Mouse (Mus musculus) forebrain, embryonic 11.5 days (tissue): ENCODE measurements at regions not wholly inside any gene's neighbourhood (a gene's known extent, or its start where the extent isn't known, plus 50 kb on each side); places are given as distances from the start of the nearest gene placed in this dataset.

ENCODE experiments used
- ATAC-seq: fragments of 200-750 bp; cut with Nextera tagmentation; replicated peaks from 2 replicates; pipeline ENCODE4 v1.8.0; 2017; ENCODE audit warnings: moderate TSS enrichment; ENCODE audit not compliant: low FRiP score
- DNase-seq: peaks from one replicate; pipeline ENCODE4 v3.0.0-alpha.2; 2017; ENCODE audit warnings: low spot score
- H3K27ac ChIP-seq: fragments of 300-500 bp; sonication (generic); 2 replicates; pipeline ENCODE4 v1.5.1; 2014; ENCODE audit warnings: low read depth, low read length
- H3K27me3 ChIP-seq: fragments of 300-500 bp; sonication (generic); 2 replicates; pipeline ENCODE4 v1.6.1; 2014; ENCODE audit warnings: mild to moderate bottlenecking, low read length, mixed read lengths; ENCODE audit not compliant: control insufficient read depth, insufficient read depth
- H3K36me3 ChIP-seq: fragments of 300-500 bp; sonication (generic); 2 replicates; pipeline ENCODE4 v1.6.1; 2014; ENCODE audit warnings: mild to moderate bottlenecking, low read length, moderate library complexity, mixed read lengths; ENCODE audit not compliant: control insufficient read depth, insufficient read depth
- H3K4me1 ChIP-seq: fragments of 300-500 bp; sonication (generic); replicated peaks from 2 replicates; pipeline ENCODE4 v1.6.1; 2014; ENCODE audit warnings: low read length, mixed read lengths; ENCODE audit not compliant: control insufficient read depth, insufficient read depth
- H3K4me2 ChIP-seq: fragments of 300-500 bp; sonication (generic); 2 replicates; pipeline ENCODE4 v1.6.1; 2014; ENCODE audit warnings: low read depth, mild to moderate bottlenecking, low read length, moderate library complexity, mixed read lengths; ENCODE audit not compliant: severe bottlenecking
- H3K4me3 ChIP-seq: fragments of 300-500 bp; sonication (generic); 2 replicates; pipeline ENCODE4 v1.5.1; 2014; ENCODE audit warnings: low read depth, low read length
- H3K9ac ChIP-seq: fragments of 300-500 bp; sonication (generic); 2 replicates; pipeline ENCODE4 v1.6.1; 2014; ENCODE audit warnings: low read length
- H3K9me3 ChIP-seq: fragments of 300-500 bp; sonication (generic); 2 replicates; pipeline ENCODE4 v1.6.1; 2016; ENCODE audit warnings: low read length, mixed read lengths; ENCODE audit not compliant: control insufficient read depth
- WGBS: fragments of 180-500 bp; shearing (Covaris S2); extraction: QIAGEN DNeasy Blood & Tissue Kit; methylation state at CpG from one replicate; pipeline ENCODE4 v1.1.7; 2014; 5-methylcytosine and 5-hydroxymethylcytosine counted together

GRCm38 (mm10) chr8:7973791-7974190 lies 687.3 kb downstream of the Efnb2 start:
- H3K9me3 ChIP-seq, result no peaks in the 10 kb centered on the region
- ATAC-seq (no peak), DNase-seq (no peak)
- WGBS, result 89% methylated on average over 4 of the region's 4 CpGs
- H3K9ac ChIP-seq, result no peak overlapping the region
- no peaks in the 10 kb centered on the region for H3K36me3 ChIP-seq
- no peaks in the 10 kb centered on the region for H3K4me1 ChIP-seq
- no peaks in the 10 kb centered on the region for H3K27me3 ChIP-seq
- H3K4me2 ChIP-seq, result no peak overlapping the region
- H3K4me3 ChIP-seq, result no peak overlapping the region
- no peak overlapping the region for H3K27ac ChIP-seq

GRCm38 (mm10) chr8:7964276-7964675 lies 696.8 kb downstream of the Efnb2 start:
- H3K4me1 ChIP-seq, result no peaks in the 10 kb centered on the region
- H3K9me3 ChIP-seq, result no peaks in the 10 kb centered on the region
- H3K36me3 ChIP-seq, result no peaks in the 10 kb centered on the region
- ATAC-seq, result no peak
- H3K9ac ChIP-seq, result no peak overlapping the region
- no peak overlapping the region for H3K27ac ChIP-seq
- no peak overlapping the region for H3K4me3 ChIP-seq
- no peak overlapping the region for H3K4me2 ChIP-seq
- no peak for DNase-seq
- 64% methylated on average over 2 of the region's 2 CpGs for WGBS
- no peaks in the 10 kb centered on the region for H3K27me3 ChIP-seq

- no peak overlapping the region for H3K4me3 ChIP-seq
- H3K4me1 ChIP-seq, result no peaks in the 10 kb centered on the region
- H3K36me3 ChIP-seq, result no peaks in the 10 kb centered on the region
- DNase-seq, result no peak
- no peaks in the 10 kb centered on the region for H3K27me3 ChIP-seq
- H3K4me2 ChIP-seq, result no peak overlapping the region
- H3K9me3 ChIP-seq, result no peaks in the 10 kb centered on the region
- H3K27ac ChIP-seq, result no peak overlapping the region
- no peak overlapping the region for H3K9ac ChIP-seq
- no peak for ATAC-seq
These were observed 704.3 kb downstream of the Efnb2 start for GRCm38 (mm10) chr8:7956745-7957144.

- DNase-seq, result no peak
- H3K9ac ChIP-seq, result no peak overlapping the region
- 92% methylated on average over 3 of the region's 3 CpGs for WGBS
- H3K4me1 ChIP-seq, result no peaks in the 10 kb centered on the region
- no peaks in the 10 kb centered on the region for H3K27me3 ChIP-seq
- no peaks in the 10 kb centered on the region for H3K9me3 ChIP-seq
- H3K4me2 ChIP-seq, result no peak overlapping the region
- no peak for ATAC-seq
- H3K4me3 ChIP-seq, result no peak overlapping the region
- no peaks in the 10 kb centered on the region for H3K36me3 ChIP-seq
- no peak overlapping the region for H3K27ac ChIP-seq
These were observed 706.2 kb downstream of the Efnb2 start for GRCm38 (mm10) chr8:7954851-7955250.

GRCm38 (mm10) chr8:7945966-7946775 lies 714.9 kb downstream of the Efnb2 start:
- no peaks in the 10 kb centered on the region for H3K36me3 ChIP-seq
- H3K4me1 ChIP-seq, result no peaks in the 10 kb centered on the region
- H3K4me3 ChIP-seq, result no peak overlapping the region
- DNase-seq (no peak), ATAC-seq (no peak)
- H3K9ac ChIP-seq, result no peak overlapping the region
- no peak overlapping the region for H3K4me2 ChIP-seq
- WGBS, result 79% methylated on average over 10 of the region's 10 CpGs
- no peaks in the 10 kb centered on the region for H3K27me3 ChIP-seq
- H3K9me3 ChIP-seq, result no peaks in the 10 kb centered on the region
- H3K27ac ChIP-seq, result no peak overlapping the region

GRCm38 (mm10) chr8:7936596-7936995 lies 724.4 kb downstream of the Efnb2 start:
- WGBS, result 93% methylated on average over 2 of the region's 2 CpGs
- H3K4me3 ChIP-seq, result no peak overlapping the region
- no peak overlapping the region for H3K4me2 ChIP-seq
- H3K9ac ChIP-seq, result no peak overlapping the region
- DNase-seq (no peak), ATAC-seq (no peak)
- no peaks in the 10 kb centered on the region for H3K9me3 ChIP-seq
- H3K4me1 ChIP-seq, result no peaks in the 10 kb centered on the region
- H3K27ac ChIP-seq, result no peak overlapping the region
- H3K27me3 ChIP-seq, result no peaks in the 10 kb centered on the region
- no peaks in the 10 kb centered on the region for H3K36me3 ChIP-seq

GRCm38 (mm10) chr8:7919416-7919815 lies 741.6 kb downstream of the Efnb2 start:
- no peaks in the 10 kb centered on the region for H3K4me1 ChIP-seq
- ATAC-seq (no peak), DNase-seq (no peak)
- no peak overlapping the region for H3K4me2 ChIP-seq
- no peak overlapping the region for H3K4me3 ChIP-seq
- H3K27me3 ChIP-seq, result no peaks in the 10 kb centered on the region
- H3K27ac ChIP-seq, result no peak overlapping the region
- H3K36me3 ChIP-seq, result no peaks in the 10 kb centered on the region
- H3K9me3 ChIP-seq, result no peaks in the 10 kb centered on the region
- WGBS, result 89% methylated on average over 8 of the region's 8 CpGs
- H3K9ac ChIP-seq, result no peak overlapping the region

- no peaks in the 10 kb centered on the region for H3K27me3 ChIP-seq
- DNase-seq (no peak), ATAC-seq (no peak)
- H3K27ac ChIP-seq, result no peak overlapping the region
- no peak overlapping the region for H3K4me2 ChIP-seq
- H3K36me3 ChIP-seq, result no peaks in the 10 kb centered on the region
- H3K9ac ChIP-seq, result no peak overlapping the region
- no peak overlapping the region for H3K4me3 ChIP-seq
- no peaks in the 10 kb centered on the region for H3K9me3 ChIP-seq
- H3K4me1 ChIP-seq, result no peaks in the 10 kb centered on the region
- WGBS, result 83% methylated on average over 3 of the region's 3 CpGs
These were observed 766.7 kb downstream of the Efnb2 start for GRCm38 (mm10) chr8:7894338-7894737.

GRCm38 (mm10) chr8:7853169-7853568 lies 807.9 kb downstream of the Efnb2 start:
- no peak overlapping the region for H3K9ac ChIP-seq
- DNase-seq (no peak), ATAC-seq (no peak)
- H3K4me2 ChIP-seq, result no peak overlapping the region
- H3K27ac ChIP-seq, result no peak overlapping the region
- H3K36me3 ChIP-seq, result no peaks in the 10 kb centered on the region
- WGBS, result 94% methylated on average over 1 of the region's 1 CpGs
- H3K4me1 ChIP-seq, result no peaks in the 10 kb centered on the region
- H3K9me3 ChIP-seq, result no peaks in the 10 kb centered on the region
- H3K4me3 ChIP-seq, result no peak overlapping the region
- no peaks in the 10 kb centered on the region for H3K27me3 ChIP-seq
